Mouse (Mus musculus): ENCODE data around the gene Tgfbrap1. TPM values are rescaled to one million over a fixed set of nuclear protein-coding genes. Genes with fewer than 3 reads are reported as not detected.

The Tgfbrap1 gene
- polyA plus RNA-seq, 1 experiment from 2014 or later, result 19.5 TPM

- H3K27me3 ChIP-seq (ENCODE audit: control insufficient read depth, insufficient read depth, low read length), result no peaks in the 10 kb centered on the region
- peak overlapping the region; percentile 40 for H3K4me2 ChIP-seq (replicated peaks)
- H3K36me3 ChIP-seq (replicated peaks; ENCODE audit: control insufficient read depth, insufficient read depth), result no peaks in the 10 kb centered on the region
- peak overlapping the region; percentile 14; the same call in 1 of the 2 replicates for H3K9ac ChIP-seq
- H3K9me3 ChIP-seq (ENCODE audit: control insufficient read depth, low read length), result no peaks in the 10 kb centered on the region
- peak; percentile 53 for DNase-seq (ENCODE audit: low spot score)
- ATAC-seq (ENCODE audit: low FRiP score), result peak; percentile 93
- 15% methylated on average over 13 of the region's 13 CpGs for WGBS
- peak overlapping the region; percentile 70 for H3K27ac ChIP-seq
- H3K4me1 ChIP-seq (replicated peaks; ENCODE audit: control insufficient read depth, insufficient read depth, low read length), result 0 out of 2 replicates have a peak, but pooled peaks cover 14% of the 10 kb centered on the region
- peak overlapping the region; percentile 7 for H3K4me3 ChIP-seq (replicated peaks; ENCODE audit: low read length)
Measured at GRCm38 (mm10) chr1:43006051-43006514, 92.4 kb downstream of the Tgfbrap1 start.

Small RNAs within 50 kb of the gene (microRNA-seq; reads per million reads assigned to microRNA genes)
- not detected for gene Gm24001

Other genes starting within 250 kb of the Tgfbrap1 start
- 29.0 and 36.3 TPM in 2 replicates for gene Mrps9, start 247.4 kb downstream of the Tgfbrap1 start, polyA plus RNA-seq (2014; fragmentation: Nextera tagmentation; extraction: Ambion mirVana)
- 11.5 and 12.5 TPM in 2 replicates for gene Gpr45, start 145.8 kb downstream of the Tgfbrap1 start, polyA plus RNA-seq (2014; fragmentation: Nextera tagmentation; extraction: Ambion mirVana)
- 48.3 and 50.3 TPM in 2 replicates for gene AI597479, start 73 bp upstream of the Tgfbrap1 start, polyA plus RNA-seq (2014; fragmentation: Nextera tagmentation; extraction: Ambion mirVana)
- gene Fhl2, start 98.3 kb upstream of the Tgfbrap1 start, polyA plus RNA-seq (2014; fragmentation: Nextera tagmentation; extraction: Ambion mirVana), result 31.2 and 31.4 TPM in 2 replicates

Data from hindbrain, embryonic 14.5 days (tissue).